Mouse (Mus musculus): ENCODE data around the gene Pacsin1. TPM values are rescaled to one million over a fixed set of nuclear protein-coding genes. Genes with fewer than 3 reads are reported as not detected.
"Not testable (repeated sequence)": the region's sequence is repeated elsewhere in the genome, so short reads cannot be mapped to it uniquely, and the experiment has no call there.

Pacsin1 gene
- polyA plus RNA-seq, 1 experiment, result 0.01 TPM

DNA sequence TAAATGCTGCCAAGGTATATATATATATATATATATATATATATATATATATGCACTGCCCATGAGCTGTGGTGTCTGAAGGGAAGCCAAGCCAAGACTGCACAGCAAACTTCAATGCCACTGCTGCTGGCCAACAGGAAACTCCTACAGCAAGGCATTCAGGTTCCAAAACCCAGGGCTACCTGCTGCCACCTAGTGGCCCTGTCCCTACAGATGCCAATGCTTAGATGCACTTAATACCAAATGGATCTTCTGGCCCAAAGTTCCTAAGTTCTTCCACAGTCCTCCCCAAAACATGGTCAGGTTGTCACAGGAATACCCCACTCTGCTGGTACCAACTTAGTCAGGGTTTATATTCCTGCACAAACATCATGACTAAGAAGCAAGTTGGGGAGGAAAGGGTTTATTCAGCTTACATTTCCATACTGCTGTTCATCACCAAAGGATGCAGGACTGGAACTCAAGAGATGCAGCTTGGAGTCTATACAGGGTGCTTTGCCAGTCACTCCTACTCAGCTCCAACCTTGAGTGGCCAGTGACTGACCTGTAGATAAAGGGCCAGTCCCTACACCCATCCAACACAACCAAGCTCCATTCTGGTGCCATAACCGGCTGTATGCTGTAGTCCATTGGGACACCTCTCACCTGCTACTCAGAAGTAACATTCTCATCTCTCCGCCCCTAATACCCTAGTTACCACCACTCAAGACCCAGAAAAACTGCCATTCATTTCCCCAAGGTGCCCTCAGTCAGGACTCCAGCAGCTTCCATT is 25.9 kb upstream of the Pacsin1 start:
- no peak overlapping the region for H3K4me3 ChIP-seq (replicated peaks)
- H3K36me3 ChIP-seq (ENCODE audit: control insufficient read depth), result peaks cover 57% of the 10 kb centered on the region
- H3K4me1 ChIP-seq (ENCODE audit: control insufficient read depth), result peaks cover 61% of the 10 kb centered on the region
- TF ChIP-seq TAL1 (IDR thresholded peaks at IDR 0.05; ENCODE audit: low read length) (no peak), GATA1 (IDR thresholded peaks at IDR 0.05; ENCODE audit: low read length) (no peak)
- H3K27me3 ChIP-seq (ENCODE audit: control insufficient read depth), result no peaks in the 10 kb centered on the region
- H3K9me3 ChIP-seq (ENCODE audit: control insufficient read depth, low read length), result no peaks in the 10 kb centered on the region

DNA sequence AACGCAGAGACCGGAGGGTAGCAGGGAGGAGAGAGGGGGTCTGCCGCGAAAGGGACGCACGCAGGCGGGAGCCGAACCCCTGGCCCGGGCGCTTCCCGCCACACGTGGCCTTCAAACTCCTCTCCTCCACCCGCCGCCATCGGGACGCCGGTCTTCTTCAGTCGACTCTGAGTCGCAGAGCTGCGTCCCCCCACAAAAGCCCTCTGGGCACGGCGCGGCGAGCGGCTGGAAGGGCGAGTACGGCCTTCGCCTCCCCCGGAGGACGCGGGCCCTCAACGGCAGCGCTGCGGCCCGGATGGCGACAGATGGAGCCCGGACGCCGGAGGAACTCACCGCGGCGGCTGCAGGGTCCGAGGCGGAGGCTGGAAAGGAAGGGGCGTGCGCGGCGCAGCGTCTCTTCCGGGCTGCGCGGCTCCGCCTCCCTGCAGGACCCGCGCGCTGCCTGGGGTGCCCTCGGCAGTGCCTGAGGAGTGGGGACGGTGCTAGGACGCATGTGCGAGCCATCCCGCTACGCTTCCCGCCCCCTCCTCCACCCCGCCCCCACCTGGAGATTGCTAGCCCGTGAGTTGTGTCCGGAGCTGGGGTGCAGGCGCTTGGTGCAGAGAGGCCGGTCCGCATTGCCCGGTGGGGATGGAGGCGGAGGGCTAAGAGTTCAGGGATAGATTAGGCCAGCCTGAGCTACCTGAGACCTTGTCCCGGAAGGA is 20.3 kb upstream of the Pacsin1 start, which contains the start of gene RPS10-NUDT3:
Gene RPS10-NUDT3, minus strand, starts transcription at position 352 of the 704 bp plus-strand sequence.
- TF ChIP-seq TAL1 (IDR thresholded peaks at IDR 0.05; ENCODE audit: low read length), result no peak
- TF ChIP-seq GATA1 (IDR thresholded peaks at IDR 0.05; ENCODE audit: low read length), result no peak
- Histone ChIP-seq H3K27me3 (ENCODE audit: control insufficient read depth) (no peaks in the 10 kb centered on the region), H3K9me3 (ENCODE audit: control insufficient read depth, low read length) (no peaks in the 10 kb centered on the region), H3K36me3 (ENCODE audit: control insufficient read depth) (peaks cover 45% of the 10 kb centered on the region), H3K4me3 (replicated peaks) (peak within 1 kb of the TSS; percentile 97), H3K4me1 (ENCODE audit: control insufficient read depth) (peaks cover 62% of the 10 kb centered on the region)

- H3K4me1 ChIP-seq (ENCODE audit: control insufficient read depth), result peaks cover 61% of the 10 kb centered on the region
- not testable (repeated sequence) for H3K27me3 ChIP-seq (ENCODE audit: control insufficient read depth); H3K9me3 ChIP-seq (ENCODE audit: control insufficient read depth, low read length)
- peak overlapping the region; percentile 97 for H3K4me3 ChIP-seq (replicated peaks)
- peaks cover 40% of the 10 kb centered on the region for H3K36me3 ChIP-seq (ENCODE audit: control insufficient read depth)
These were observed 19.8 kb upstream of the Pacsin1 start for GRCm38 (mm10) chr17:27635575-27635903.

GRCm38 (mm10) chr17:27636132-27637020 is 18.9 kb upstream of the Pacsin1 start, which contains the start of gene Rps10:
Gene Rps10 (minus strand): TSS chr17:27636669.
- peaks cover 32% of the 10 kb centered on the region for H3K36me3 ChIP-seq (ENCODE audit: control insufficient read depth)
- H3K4me3 ChIP-seq (replicated peaks), result peak within 1 kb of the TSS; percentile 97
- no peaks in the 10 kb centered on the region for H3K27me3 ChIP-seq (ENCODE audit: control insufficient read depth)
- peaks cover 56% of the 10 kb centered on the region for H3K4me1 ChIP-seq (ENCODE audit: control insufficient read depth)
- TF ChIP-seq TAL1 (IDR thresholded peaks at IDR 0.05; ENCODE audit: low read length), result no peak
- TF ChIP-seq GATA1 (IDR thresholded peaks at IDR 0.05; ENCODE audit: low read length), result no peak
- no peaks in the 10 kb centered on the region for H3K9me3 ChIP-seq (ENCODE audit: control insufficient read depth, low read length)

- Histone ChIP-seq H3K36me3 (ENCODE audit: control insufficient read depth) (peaks cover 22% of the 10 kb centered on the region), H3K4me1 (ENCODE audit: control insufficient read depth) (peaks cover 46% of the 10 kb centered on the region), H3K27me3 (ENCODE audit: control insufficient read depth) (peaks cover under 1% of the 10 kb centered on the region; the same call in 1 of the 2 replicates), H3K9me3 (ENCODE audit: control insufficient read depth, low read length) (no peaks in the 10 kb centered on the region), H3K4me3 (replicated peaks) (no peak overlapping the region)
- TF ChIP-seq TAL1 (IDR thresholded peaks at IDR 0.05; ENCODE audit: low read length) (no peak), GATA1 (IDR thresholded peaks at IDR 0.05; ENCODE audit: low read length) (no peak)
These were observed 18.0 kb upstream of the Pacsin1 start for GRCm38 (mm10) chr17:27637333-27637732.

GRCm38 (mm10) chr17:27638921-27639332 is 16.4 kb upstream of the Pacsin1 start:
- H3K27me3 ChIP-seq (ENCODE audit: control insufficient read depth), result peaks cover 8% of the 10 kb centered on the region
- TF ChIP-seq GATA1 (IDR thresholded peaks at IDR 0.05; ENCODE audit: low read length) (no peak), TAL1 (IDR thresholded peaks at IDR 0.05; ENCODE audit: low read length) (no peak)
- no peak overlapping the region for H3K4me3 ChIP-seq (replicated peaks)
- peaks cover 6% of the 10 kb centered on the region for H3K36me3 ChIP-seq (ENCODE audit: control insufficient read depth)
- peaks cover 30% of the 10 kb centered on the region for H3K4me1 ChIP-seq (ENCODE audit: control insufficient read depth)
- no peaks in the 10 kb centered on the region for H3K9me3 ChIP-seq (ENCODE audit: control insufficient read depth, low read length)

- not testable (repeated sequence) for H3K36me3 ChIP-seq (ENCODE audit: control insufficient read depth); H3K9me3 ChIP-seq (ENCODE audit: control insufficient read depth, low read length); H3K4me3 ChIP-seq (replicated peaks); H3K27me3 ChIP-seq (ENCODE audit: control insufficient read depth)
- peaks cover 21% of the 10 kb centered on the region for H3K4me1 ChIP-seq (ENCODE audit: control insufficient read depth)
These were observed 15.5 kb upstream of the Pacsin1 start for GRCm38 (mm10) chr17:27639851-27640250.

DNA sequence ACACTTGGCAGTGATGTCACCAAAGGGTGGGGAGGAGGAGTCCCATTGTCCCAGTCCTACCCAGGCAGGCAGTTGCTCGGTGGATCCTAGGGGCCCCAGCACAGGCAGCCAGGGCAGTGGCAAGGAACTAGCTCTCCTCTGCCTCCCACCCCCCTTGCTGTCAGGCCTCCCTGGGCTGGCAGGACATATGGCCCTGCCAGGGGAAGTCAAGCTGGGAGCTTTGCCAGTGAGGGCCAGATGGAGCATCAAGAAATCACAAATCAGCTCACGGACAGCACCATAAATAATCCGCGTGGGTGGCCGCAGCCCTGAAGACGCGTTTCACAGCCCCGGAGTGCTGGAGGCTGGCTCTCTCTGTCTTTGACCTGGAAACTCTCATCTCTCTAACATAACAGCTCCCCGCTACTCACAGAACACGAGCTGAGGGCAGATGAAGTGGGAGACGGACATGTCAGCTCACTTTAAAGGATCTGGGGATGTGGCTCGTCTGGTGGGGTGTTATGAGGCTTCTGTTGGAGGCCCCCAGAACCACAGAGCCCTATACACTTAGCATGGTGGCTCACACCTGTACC is 12.7 kb upstream of the Pacsin1 start:
- peaks cover 10% of the 10 kb centered on the region for H3K27me3 ChIP-seq (ENCODE audit: control insufficient read depth)
- peaks cover 2% of the 10 kb centered on the region; the same call in 1 of the 2 replicates for H3K9me3 ChIP-seq (ENCODE audit: control insufficient read depth, low read length)
- no peaks in the 10 kb centered on the region for H3K36me3 ChIP-seq (ENCODE audit: control insufficient read depth)
- TF ChIP-seq TAL1 (IDR thresholded peaks at IDR 0.05; ENCODE audit: low read length) (no peak), GATA1 (IDR thresholded peaks at IDR 0.05; ENCODE audit: low read length) (no peak)
- H3K4me1 ChIP-seq (ENCODE audit: control insufficient read depth), result peaks cover 3% of the 10 kb centered on the region; the same call in 1 of the 2 replicates
- no peak overlapping the region for H3K4me3 ChIP-seq (replicated peaks)
